Mouse (Mus musculus) megakaryocyte-erythroid progenitor cell, adult 5-6 weeks (primary cell): ENCODE data around the gene Ccdc127. TPM values are rescaled to one million over a fixed set of nuclear protein-coding genes. Genes with fewer than 3 reads are reported as not detected.

ENCODE experiments used
- ATAC-seq: replicated peaks from 2 replicates; pipeline ENCODE4 v1.8.0; 2016; ENCODE audit warnings: mild to moderate bottlenecking, inconsistent platforms; ENCODE audit not compliant: severe bottlenecking, poor library complexity, low FRiP score, low TSS enrichment
- total RNA-seq, 2 experiments: library from RNA; stranded (forward) in 1 of 2; stranded (reverse) in 1 of 2; fragments of 200-1000, 215-1000 nt in 1 of 2; fragments of >200 nt in 1 of 2; fragmentation: Nextera tagmentation in 1 of 2; gene quantifications; 2 replicates each; pipeline ENCODE4 v1.2.3; 2014 to 2017

The Ccdc127 gene
- total RNA-seq (2014; fragmentation: Nextera tagmentation) = 21.0 and 28.1 TPM in 2 replicates
- total RNA-seq (2017) = 41.0 and 71.2 TPM in 2 replicates

DNA sequence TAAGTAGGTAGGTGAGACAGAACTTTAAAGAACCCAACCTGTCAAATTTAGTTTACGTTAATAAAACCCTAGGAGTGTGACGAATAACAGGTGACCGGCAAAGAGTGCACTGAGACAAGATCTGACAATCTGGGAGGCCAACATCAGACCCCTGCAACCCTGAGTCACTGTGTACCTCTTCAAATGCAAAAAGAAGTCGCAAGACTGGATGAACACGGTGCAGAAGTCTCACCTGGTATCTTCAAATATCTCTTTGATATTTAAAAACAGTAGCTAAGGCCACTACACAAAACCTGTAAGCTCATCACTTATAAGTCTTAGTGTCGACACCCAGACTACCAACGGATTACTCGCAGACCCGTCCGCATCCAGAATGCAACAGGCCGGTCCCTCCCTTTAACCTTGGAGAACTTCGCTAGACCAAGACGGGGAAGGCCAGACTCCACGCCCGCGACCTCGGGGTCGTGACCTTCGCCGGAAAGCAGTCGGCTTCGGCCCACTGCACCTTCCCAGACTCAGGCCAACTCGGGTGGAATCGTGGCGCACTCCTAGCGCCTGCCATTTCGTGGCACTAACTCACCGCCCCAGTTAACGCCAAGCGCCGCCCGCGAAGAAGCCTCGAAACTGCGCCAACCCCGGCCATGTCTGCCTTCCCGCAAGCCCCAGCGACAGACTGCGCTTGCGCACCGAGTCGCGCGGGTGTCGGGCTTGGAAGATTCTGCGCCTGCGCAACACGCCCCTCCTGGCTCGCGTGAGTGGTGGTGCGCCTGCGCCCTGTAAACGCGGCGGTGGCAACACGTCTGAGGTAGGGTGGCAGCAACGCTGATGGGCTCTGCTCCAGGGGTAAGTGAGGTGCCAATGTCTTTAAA lies at the start of gene Ccdc127, which contains the start of gene Sdha:
Gene Ccdc127, plus strand, starts transcription at position 744 of the 869 bp plus-strand sequence.
Gene Sdha, minus strand, starts transcription at position 715 of the 869 bp plus-strand sequence.
- peak; percentile 98 for ATAC-seq

DNA sequence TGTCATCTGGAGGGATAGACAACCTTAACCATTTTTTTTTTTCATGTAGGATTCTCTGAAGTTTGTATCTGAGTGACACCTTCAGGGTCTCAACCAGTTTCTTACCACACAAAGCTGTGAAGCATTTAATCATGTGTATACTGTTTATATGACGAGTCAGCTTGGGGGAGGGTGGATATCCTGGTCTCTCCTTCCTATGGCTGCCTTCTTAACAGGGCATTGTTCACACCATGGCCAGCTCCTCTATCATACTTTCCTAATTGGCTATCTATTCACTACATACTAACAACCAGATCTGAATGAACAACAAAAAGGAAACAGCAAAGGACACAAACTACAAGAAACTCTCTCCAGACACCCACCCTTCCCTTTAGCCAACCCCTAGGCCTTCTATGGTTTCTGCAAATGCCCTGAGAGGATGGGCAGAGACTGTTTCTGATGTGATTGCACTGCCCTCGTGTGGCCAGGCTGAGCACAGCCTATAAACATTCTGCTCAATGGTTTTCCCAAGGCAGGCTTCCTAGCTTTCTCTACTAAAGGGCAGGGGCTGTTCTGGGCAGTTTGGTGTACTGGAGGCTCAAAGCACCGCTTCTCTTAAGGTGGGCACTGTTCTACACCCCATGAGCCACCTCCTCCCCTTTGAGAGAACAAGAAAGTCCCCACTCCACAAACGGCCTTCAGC lies 49.0 kb upstream of the Ccdc127 start:
- ATAC-seq = peak; percentile 82

DNA sequence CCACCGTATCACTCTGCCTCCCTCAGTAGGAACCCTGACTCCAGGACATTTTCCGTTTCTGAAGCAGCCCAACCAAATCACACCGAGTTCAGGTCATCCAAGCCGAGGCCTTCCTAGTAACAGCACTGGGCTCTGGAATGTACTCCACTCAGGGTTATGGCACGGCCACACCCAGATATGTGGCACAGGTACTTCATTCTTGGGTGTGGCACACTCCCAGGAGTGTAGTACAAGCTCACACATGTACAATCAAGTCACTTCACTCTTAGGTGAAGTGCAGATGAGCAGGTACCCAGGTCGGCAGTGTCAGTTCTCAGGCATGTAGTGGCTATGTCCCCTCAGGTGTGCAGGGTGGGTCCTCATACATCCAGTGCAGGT lies 48.5 kb upstream of the Ccdc127 start:
- peak; percentile 23; the same call in 1 of the 2 replicates for ATAC-seq

DNA sequence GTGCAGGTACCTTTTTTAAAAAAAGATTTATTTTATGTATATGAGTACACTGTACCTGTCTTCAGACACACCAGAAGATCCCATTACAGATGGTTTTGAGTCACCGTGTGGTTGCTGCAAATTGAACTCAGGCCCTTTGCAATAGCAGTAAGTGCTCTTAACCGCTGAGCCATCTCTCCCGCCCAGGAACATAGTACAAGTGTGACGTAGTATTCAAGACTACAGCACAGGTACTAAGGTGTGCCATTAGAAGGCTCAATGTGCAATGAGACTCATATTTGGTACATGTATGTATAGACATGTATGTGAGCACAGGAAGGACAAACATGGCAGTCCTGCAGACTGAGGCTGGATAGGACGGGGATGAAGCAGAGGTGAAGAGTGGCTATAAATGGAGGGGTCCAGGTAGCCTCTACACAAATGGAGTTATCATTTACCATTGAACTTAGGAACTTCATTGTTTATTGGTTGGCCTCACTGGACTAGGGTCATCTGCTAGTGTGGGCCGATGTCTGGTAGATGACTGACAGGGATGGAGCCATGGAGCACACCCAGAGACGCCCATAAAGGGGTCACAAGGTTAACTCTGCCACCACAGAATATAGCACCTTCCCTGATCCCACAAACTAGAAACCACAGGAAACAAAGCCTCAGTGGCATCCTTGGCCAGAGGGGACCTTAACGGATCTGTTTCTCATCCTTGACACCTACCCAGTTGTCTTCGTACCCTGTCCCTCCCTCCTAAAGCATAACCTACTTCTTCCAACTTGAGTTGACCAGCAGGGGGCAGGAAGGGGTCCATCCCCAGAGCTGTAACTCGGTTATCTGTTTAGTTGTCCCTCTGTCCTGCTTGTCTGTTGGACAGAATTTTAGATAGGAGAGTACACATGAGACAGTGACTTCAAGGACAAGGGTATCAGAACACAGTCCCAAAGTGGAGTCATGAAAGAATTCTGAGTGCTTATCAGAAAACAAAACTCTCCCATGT lies 47.8 kb upstream of the Ccdc127 start:
- ATAC-seq = no peak; the same call in 1 of the 2 replicates

DNA sequence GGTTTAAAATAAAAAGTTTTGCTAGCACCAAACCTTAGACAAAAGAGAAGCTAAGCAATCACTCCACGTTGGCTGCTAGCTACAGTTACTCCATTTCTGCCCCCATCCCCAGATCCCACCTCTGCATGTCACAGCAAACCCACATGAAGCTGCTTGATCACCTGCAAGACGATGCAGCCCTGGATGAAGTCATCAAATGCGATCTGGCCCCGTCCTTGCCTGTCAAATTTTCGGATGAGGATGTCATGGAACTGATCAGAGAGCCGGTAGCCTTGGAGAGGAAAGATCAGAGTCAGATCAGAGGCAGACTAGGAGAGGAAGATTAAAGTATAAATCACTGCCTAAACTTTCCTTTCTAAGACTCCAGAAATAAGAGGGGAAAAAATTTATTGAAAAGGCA lies 44.7 kb upstream of the Ccdc127 start:
- no peak for ATAC-seq

DNA sequence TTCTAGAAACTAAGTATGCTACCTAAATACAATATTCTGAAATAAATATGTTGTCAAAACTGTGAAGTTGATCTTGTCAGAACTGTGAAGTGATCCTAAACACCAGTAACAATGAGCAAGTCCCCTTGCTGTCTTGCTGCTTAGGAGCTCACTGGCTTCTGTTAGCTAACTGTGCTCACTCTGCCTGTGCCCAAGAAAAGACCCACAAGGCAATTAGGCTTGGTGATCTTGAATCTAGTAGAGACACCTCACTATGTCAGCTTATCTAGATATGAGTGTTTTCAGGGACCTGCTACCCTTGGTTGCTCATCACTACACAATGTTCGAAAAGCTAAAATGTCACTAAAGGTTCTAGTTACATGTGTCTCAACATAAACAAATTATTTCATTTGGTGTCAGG lies 44.3 kb upstream of the Ccdc127 start:
- ATAC-seq = no peak

DNA sequence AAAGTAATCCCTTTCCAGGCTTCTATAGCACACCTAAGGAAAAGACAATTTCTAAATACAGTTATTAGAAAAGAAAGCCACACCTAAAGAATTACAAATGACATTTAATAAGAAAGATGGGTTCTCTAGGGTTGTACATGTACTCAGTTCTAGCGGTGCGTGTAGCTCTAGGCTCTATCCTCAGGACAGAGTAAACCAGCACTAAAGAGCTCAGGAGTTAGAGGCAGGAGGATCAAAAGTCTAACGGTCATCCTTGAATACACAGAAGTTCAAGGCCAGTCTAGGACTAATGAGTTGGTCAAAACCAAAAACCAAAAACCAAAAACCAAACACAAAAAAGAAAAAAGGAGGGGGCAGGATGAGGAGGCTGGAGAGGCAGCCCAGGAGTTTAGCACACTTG lies 35.5 kb upstream of the Ccdc127 start:
- ATAC-seq = no peak

DNA sequence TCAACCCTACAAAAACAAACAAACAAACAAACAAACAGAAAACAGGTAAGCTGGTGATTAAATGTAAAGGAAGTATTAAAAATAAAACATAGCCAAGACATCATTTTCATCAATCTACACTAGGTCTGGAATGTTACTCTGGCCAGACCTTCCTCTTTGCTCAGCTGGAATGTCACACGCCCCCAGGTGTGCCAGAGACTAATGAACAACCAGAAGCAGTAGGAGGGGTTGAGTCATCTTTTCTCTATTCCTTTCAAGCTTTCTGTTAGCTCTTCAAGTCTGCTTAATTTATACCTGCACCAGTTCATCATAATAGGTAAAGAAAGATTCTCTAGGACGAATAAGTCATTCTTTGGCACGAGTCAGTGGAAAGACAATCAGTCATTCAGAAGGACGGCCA lies 33.7 kb upstream of the Ccdc127 start:
- no peak for ATAC-seq

DNA sequence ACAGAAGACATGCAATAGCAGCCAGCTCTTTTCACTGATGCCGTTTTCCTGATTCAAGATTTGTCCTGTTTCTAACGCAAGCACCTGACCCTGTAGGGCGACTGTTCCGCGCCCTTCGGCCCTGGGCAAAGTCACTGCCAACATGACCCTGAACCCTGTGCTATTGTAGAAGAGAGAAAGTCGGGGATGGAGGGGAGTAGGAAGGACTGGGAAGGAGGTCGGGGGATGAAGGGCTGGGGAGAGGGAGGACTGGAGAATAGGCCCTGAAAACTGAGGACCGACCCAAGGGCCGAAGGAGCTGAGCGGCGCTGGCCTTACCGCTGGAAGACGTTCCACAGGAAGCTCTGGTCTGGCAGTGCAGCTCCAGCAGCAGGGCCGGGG lies 33.3 kb upstream of the Ccdc127 start:
- peak; percentile 16 for ATAC-seq

DNA sequence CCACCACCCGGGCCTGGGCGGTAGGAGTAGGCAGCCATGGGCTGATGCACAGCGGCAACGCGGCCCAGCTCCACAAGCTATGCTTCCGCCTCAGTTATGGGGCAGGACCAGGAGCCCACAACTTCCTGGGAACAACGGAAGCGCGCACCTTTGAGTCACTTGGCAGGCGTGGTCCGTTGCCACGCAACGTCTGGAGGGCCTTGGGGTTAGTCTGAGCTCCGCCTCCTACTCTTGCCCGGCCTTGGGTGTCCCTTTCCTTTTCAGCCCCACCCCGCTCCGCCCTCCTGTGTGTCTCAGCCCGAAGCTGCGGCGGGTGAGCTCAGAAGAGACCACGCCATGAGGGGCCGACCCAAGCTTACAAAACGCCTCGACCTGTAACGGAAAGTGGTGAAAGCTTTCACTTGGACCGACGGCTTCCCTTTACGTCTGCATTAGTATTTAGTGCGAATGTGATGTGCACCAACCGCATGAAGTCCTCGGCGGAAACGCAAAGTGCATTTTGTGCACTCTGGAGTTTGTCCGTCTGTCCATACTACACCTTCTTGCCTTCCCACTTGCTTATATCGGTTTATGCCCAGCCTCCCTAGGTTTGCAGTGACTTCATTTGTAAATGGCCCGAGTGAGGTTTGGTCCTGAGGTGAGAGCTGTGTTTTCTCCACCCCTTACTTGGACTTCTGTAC lies 32.8 kb upstream of the Ccdc127 start, which contains the start of gene Pdcd6:
Gene Pdcd6, minus strand, starts transcription at position 411 of the 680 bp plus-strand sequence.
- peak; percentile 99 for ATAC-seq

DNA sequence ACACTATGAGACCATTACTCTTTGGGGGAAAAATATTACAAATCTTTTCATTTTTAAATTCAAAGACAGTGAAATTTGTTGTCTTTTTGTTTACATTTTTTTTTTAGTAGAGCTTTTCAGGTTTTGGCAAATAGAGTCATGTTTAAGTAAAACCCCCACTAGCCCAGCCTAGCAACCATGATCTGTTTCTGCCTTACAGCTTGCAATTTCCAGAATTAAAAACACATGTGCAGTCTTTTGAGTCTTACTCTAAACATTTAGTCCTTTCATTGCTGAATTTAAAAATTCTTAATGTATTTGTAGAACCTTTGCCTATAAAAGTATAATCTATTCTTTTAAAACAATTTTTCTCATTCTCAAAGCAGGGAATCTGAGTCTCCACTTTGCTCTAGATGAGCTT lies 20.8 kb upstream of the Ccdc127 start:
- no peak for ATAC-seq

DNA sequence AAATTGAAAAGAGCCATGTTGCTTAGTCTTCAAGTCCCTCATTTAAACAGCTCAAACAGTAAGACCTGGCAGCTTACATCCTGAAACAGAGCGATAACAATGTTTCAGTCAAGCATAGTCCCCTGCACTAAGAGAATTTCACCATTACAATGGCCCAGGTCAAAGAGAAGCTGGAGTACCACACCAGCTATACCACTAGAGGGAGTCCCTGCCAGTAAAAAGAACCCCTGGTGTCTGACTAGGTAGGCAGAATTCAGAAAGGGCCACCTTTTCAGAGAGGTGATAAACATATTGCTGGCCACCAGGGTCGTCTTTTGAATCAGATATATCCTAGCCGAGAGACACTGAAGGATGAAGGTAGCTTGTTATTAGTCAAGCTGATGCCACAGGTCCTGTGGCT lies 9.1 kb upstream of the Ccdc127 start:
- ATAC-seq = peak; percentile 100

DNA sequence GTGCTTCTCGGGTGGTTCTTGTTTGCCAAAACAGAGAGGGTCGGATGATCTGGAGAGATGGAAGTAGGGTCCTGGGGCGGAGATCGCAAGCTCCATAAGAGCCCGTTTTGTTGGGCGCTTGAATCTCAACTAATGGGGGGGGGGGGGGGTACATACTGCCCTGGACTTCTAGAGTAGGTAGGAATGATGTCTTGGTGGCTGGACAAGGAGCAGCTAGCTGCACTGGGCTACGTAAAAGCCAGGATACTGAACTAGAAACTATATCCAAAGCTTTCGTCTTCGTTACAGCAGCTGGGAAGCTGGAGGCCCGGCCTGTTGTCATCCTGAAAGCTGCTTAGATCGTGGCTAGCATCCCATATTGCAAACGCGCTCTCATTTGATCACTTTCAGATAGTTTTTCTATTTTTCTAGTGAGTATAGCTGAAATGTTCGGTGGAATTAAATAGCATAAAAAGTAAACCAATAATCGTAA lies 362 bp downstream of the Ccdc127 start:
- peak; percentile 15; the same call in 1 of the 2 replicates for ATAC-seq

DNA sequence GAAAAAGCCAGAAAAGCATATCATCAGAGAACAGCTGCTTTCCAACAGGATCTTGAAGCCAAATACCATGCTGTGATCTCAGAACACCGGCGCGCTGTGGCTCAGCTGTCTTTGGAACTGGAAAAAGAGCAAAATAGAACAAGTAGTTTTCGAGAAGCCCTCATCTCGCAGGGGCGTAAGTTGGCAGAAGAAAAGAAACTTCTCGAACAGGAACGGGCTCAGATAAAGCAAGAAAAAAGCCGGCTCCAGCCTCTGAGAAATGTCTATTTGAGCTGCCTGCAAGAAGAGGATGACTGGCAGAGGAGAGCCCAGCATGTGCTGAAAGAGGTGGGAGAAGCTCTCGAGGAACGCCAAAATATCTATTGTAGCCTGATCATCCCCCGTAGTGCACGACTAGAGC lies 6.4 kb downstream of the Ccdc127 start:
- no peak for ATAC-seq

DNA sequence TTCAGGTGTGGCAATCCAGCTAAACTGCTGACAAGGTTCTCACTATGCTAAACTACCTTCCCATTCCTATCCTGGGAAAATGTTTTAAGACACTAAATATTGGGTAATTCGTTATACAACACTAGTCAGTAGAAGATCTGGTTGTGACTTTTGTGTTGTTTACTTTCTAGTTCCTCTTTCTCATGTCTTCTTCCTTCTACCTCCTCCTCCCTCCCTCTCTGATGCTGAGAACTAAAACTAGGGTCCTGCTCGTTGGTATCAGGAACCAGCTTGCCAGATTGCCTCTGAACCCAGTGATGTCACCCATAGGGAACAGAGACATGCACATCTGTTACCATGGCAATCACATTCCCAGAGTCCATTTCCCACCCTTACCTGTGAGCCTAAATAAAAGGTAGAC lies 12.1 kb downstream of the Ccdc127 start:
- ATAC-seq = no peak

DNA sequence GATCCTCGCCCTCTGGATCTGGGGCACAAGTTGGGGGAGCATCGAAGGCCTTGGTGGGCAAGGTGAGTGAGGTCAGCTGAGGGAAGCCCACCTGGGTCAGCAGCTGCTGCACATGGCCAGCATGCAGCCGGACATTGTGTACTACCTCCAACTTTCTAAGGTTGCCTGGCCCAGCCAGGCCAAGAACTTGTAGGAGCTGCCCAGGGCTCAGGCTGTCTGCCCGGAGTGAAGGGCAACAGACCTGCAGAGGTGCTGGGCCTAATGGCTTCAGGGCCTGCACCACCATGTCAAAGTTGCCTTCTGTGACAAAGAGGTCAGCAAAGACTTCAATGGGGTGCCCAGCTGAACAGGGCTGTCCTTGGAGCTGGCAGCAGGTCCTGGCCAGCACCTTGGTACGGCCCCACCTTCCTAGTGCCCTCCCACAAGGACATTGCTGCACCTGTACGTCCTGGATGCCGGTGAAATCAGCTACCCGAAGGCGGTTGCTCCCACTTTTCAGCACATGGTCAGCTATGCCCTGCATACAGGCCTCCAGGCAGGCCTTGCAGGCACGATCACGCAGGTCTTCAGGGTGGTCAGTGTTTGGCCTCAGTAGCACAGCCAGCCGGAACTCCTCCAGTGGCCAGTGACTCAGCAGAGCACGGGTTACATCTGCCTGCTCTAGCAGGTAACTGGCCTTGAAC lies 13.2 kb downstream of the Ccdc127 start:
- peak; percentile 20; the same call in 1 of the 2 replicates for ATAC-seq

DNA sequence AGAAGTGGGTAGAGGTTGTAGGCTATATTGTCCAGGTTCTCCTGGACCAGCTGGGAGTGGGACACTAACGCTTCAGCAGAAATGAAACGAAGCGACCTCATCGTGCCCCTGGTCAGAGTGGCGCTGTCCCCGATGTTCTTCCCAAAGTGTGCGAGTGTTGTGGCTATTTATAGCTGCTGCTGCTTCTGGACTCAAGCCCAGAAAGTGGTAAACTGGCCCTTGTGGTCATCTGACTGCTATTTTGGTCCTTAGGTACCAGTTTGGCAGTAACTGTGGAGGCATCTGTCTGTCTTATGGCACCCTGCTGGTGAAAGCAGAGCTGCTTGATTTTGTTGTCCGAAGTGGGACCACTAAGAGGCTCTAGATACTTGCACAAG lies 13.7 kb downstream of the Ccdc127 start, which contains the start of gene Lrrc14b:
Gene Lrrc14b, minus strand, starts transcription at position 147 of the 377 bp plus-strand sequence.
- ATAC-seq = no peak
